In the genomic region with DNA sequence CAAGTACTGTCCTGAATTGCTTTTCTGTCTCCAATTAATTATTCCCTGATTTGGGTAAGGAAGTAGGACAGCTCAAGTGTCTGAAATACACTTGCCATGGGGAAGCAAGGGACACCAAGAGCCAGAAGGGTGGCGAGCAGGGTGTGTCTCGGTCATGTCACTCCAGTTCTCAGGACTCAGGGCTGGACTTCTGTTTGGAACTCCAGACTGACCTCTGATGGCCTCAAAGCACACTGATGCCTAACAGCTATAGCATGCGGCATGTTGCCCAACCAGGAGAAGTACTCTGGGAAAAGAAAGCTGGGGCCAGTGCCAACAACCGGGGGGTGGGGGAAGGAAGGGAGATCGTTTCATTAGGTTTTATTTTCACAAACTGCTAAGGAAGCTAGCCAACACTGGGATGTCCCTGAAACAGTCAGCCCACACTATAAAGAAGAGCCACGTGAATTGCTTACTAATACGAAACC, we compare ENCODE assay signal across 9 mouse cellular contexts.
DNase-seq lines count a peak whose midpoint lies in the region; ATAC-seq lines count a peak whose summit lies in the region.
"Had no signal": no experiment of that assay in that cellular context is flagged by ENCODE, and none has a peak within 500 bp of the region (broad histone marks: within the 10 kb centered on the region; RNA-seq: fewer than 3 reads in every experiment).

No protein-coding gene starts in this region.

- no peaks in the 10 kb centered on the region for H3K9me3 ChIP-seq in midbrain, embryonic 13.5 days
- H3K9me3 ChIP-seq in midbrain, embryonic 10.5 days (replicated peaks), result no peaks in the 10 kb centered on the region

- DNase-seq in midbrain, embryonic 10.5 days (ENCODE audit: low spot score), result no peak
- peak; percentile 58 for DNase-seq in gastrocnemius, adult 18-20 months (ENCODE audit: low spot score)
- peak; percentile 81 for DNase-seq in kidney, postnatal 10 days
- peak; percentile 25 for DNase-seq in ovary, postnatal 14 days (ENCODE audit: low spot score)
- DNase-seq in thymus, postnatal 36 days, result no peak

- H3K9ac ChIP-seq in midbrain, embryonic 13.5 days (replicated peaks), result no peak overlapping the region

- no peak overlapping the region for H3K4me2 ChIP-seq in midbrain, embryonic 13.5 days (replicated peaks)

- H3K36me3 ChIP-seq in midbrain, embryonic 13.5 days, result no peaks in the 10 kb centered on the region
- H3K36me3 ChIP-seq in midbrain, embryonic 10.5 days, result no peaks in the 10 kb centered on the region

- no peak overlapping the region for H3K4me3 ChIP-seq in midbrain, embryonic 13.5 days (replicated peaks)
- H3K4me3 ChIP-seq in midbrain, embryonic 10.5 days, result no peak overlapping the region
- no peak overlapping the region for H3K4me3 ChIP-seq in brown adipose tissue, adult 24 weeks (ENCODE audit: insufficient read depth, low read depth, low read length)
- H3K4me3 ChIP-seq: myocyte had no signal

- no peak overlapping the region for H3K27ac ChIP-seq in midbrain, embryonic 13.5 days
- no peak overlapping the region for H3K27ac ChIP-seq in midbrain, embryonic 10.5 days (replicated peaks)
- peak overlapping the region; percentile 47; the same call in 1 of the 2 replicates for H3K27ac ChIP-seq in brown adipose tissue, adult 24 weeks (replicated peaks; ENCODE audit: low read depth, low read length)

- ATAC-seq in midbrain, embryonic 13.5 days, result 0 out of 2 replicates have a peak, but pooled peaks have one; percentile 48
- no peak for ATAC-seq in granulocyte monocyte progenitor cell, adult 5-6 weeks (replicated peaks; ENCODE audit: poor library complexity, severe bottlenecking)

- 85% methylated on average over 7 of the region's 7 CpGs for WGBS in midbrain, embryonic 13.5 days
- WGBS in midbrain, embryonic 10.5 days, result 90% methylated on average over 7 of the region's 7 CpGs

- H3K27me3 ChIP-seq in midbrain, embryonic 13.5 days, result no peaks in the 10 kb centered on the region
- H3K27me3 ChIP-seq in midbrain, embryonic 10.5 days (ENCODE audit: low read depth, poor library complexity, severe bottlenecking), result no peaks in the 10 kb centered on the region

- H3K4me1 ChIP-seq in midbrain, embryonic 13.5 days (replicated peaks), result 0 out of 2 replicates have a peak, but pooled peaks cover 3% of the 10 kb centered on the region
- no peaks in the 10 kb centered on the region for H3K4me1 ChIP-seq in midbrain, embryonic 10.5 days
- peaks cover 7% of the 10 kb centered on the region; the same call in 1 of the 2 replicates for H3K4me1 ChIP-seq in brown adipose tissue, adult 24 weeks (ENCODE audit: control insufficient read depth, insufficient read depth, insufficient read length, low read length)

Comparison
In these comparisons a context has a peak if more than half of its experiments do, and no peak if none do; other contexts are left out.
1. DNase-seq: peak in gastrocnemius, adult 18-20 months (single experiment), kidney, postnatal 10 days (single experiment) and ovary, postnatal 14 days (single experiment); none in midbrain, embryonic 10.5 days (single experiment) and thymus, postnatal 36 days (0 of 2).